Mouse (Mus musculus): ENCODE measurements around the gene Stil. TPM values are rescaled to one million over a fixed set of nuclear protein-coding genes. Genes with fewer than 3 reads are reported as not detected.

Stil gene
- total RNA-seq, 2 experiments from 2014 or later: 13.9 to 36.2 TPM

- peak; percentile 76 for ATAC-seq (ENCODE audit: poor library complexity, severe bottlenecking)
These were observed 47.8 kb downstream of the Stil start for GRCm38 (mm10) chr4:115047750-115048149.

GRCm38 (mm10) chr4:115048190-115048589 is 48.2 kb downstream of the Stil start:
- peak; percentile 1; the same call in 1 of the 2 replicates for ATAC-seq (ENCODE audit: poor library complexity, severe bottlenecking)

GRCm38 (mm10) chr4:115051245-115051644 is 51.3 kb downstream of the Stil start:
- ATAC-seq (ENCODE audit: poor library complexity, severe bottlenecking): no peak

- ATAC-seq (ENCODE audit: poor library complexity, severe bottlenecking): peak; percentile 52
These were observed 52.5 kb downstream of the Stil start for GRCm38 (mm10) chr4:115052343-115053005.

GRCm38 (mm10) chr4:115055044-115055443 is 55.1 kb downstream of the Stil start:
- no peak for ATAC-seq (ENCODE audit: poor library complexity, severe bottlenecking)

GRCm38 (mm10) chr4:115055691-115056090 is 55.7 kb downstream of the Stil start:
- ATAC-seq (ENCODE audit: poor library complexity, severe bottlenecking): no peak

GRCm38 (mm10) chr4:115056371-115056920 is 56.5 kb downstream of the Stil start, which contains the start of gene Tal1:
TSS of gene Tal1 (plus strand) at chr4:115056426.
- ATAC-seq (ENCODE audit: poor library complexity, severe bottlenecking): peak; percentile 26

GRCm38 (mm10) chr4:115056921-115057673 is 57.1 kb downstream of the Stil start:
- peak; percentile 70 for ATAC-seq (ENCODE audit: poor library complexity, severe bottlenecking)

- ATAC-seq (ENCODE audit: poor library complexity, severe bottlenecking): no peak
These were observed 57.8 kb downstream of the Stil start for GRCm38 (mm10) chr4:115057674-115058316.

- ATAC-seq (ENCODE audit: poor library complexity, severe bottlenecking): 0 out of 2 replicates have a peak, but pooled peaks have one; percentile 16
These were observed 58.4 kb downstream of the Stil start for GRCm38 (mm10) chr4:115058317-115058761.

GRCm38 (mm10) chr4:115058871-115059590 is 59.1 kb downstream of the Stil start:
- no peak for ATAC-seq (ENCODE audit: poor library complexity, severe bottlenecking)

GRCm38 (mm10) chr4:115059871-115060270 is 59.9 kb downstream of the Stil start:
- ATAC-seq (ENCODE audit: poor library complexity, severe bottlenecking): no peak

- no peak for ATAC-seq (ENCODE audit: poor library complexity, severe bottlenecking)
These were observed 60.8 kb downstream of the Stil start for GRCm38 (mm10) chr4:115060753-115061152.

GRCm38 (mm10) chr4:115062540-115062874 is 62.5 kb downstream of the Stil start:
- ATAC-seq (ENCODE audit: poor library complexity, severe bottlenecking): peak; percentile 33; the same call in 1 of the 2 replicates

- peak; percentile 36 for ATAC-seq (ENCODE audit: poor library complexity, severe bottlenecking)
These were observed 63.0 kb downstream of the Stil start for GRCm38 (mm10) chr4:115062875-115063517.

- ATAC-seq (ENCODE audit: poor library complexity, severe bottlenecking): 0 out of 2 replicates have a peak, but pooled peaks have one; percentile 4
These were observed 63.7 kb downstream of the Stil start for GRCm38 (mm10) chr4:115063518-115064239.

GRCm38 (mm10) chr4:115071668-115072067 is 71.7 kb downstream of the Stil start:
- 0 out of 2 replicates have a peak, but pooled peaks have one; percentile 17 for ATAC-seq (ENCODE audit: poor library complexity, severe bottlenecking)

GRCm38 (mm10) chr4:115074789-115075188 is 74.8 kb downstream of the Stil start:
- ATAC-seq (ENCODE audit: poor library complexity, severe bottlenecking): no peak

- peak; percentile 75 for ATAC-seq (ENCODE audit: poor library complexity, severe bottlenecking)
These were observed 75.4 kb downstream of the Stil start for GRCm38 (mm10) chr4:115075204-115075915.
